Mouse (Mus musculus) cerebellum, postnatal 4 days (tissue): Measurements from ENCODE around the gene Ppp1r3f.

Source experiments
- DNase-seq, 2 experiments: peaks; one replicate each; pipeline ENCODE4 v3.0.0; 2022; ENCODE audit warnings: low spot score in 2 of 2, mixed read lengths in 1 of 2

The Ppp1r3f gene

DNA sequence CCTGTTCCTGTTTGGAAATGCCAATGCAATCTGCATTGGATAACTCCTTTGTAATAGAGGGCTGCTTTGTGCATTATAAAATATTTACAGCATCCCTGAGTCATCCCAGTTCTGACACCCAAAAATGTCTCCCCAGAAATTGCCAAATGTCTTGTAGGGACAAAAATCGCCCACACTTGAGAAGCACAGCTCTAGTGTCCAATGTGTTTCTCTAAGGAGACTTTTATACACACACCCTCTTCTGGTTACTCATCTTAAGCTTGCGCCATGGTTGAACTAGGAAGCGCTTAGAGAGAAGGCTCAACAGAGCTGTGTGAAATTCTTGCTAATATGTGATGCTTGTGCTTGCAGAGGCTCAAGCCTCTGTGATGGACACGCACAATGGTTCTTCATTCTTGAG is 20.6 kb downstream of the Ppp1r3f start:
- DNase-seq: no peak

DNA sequence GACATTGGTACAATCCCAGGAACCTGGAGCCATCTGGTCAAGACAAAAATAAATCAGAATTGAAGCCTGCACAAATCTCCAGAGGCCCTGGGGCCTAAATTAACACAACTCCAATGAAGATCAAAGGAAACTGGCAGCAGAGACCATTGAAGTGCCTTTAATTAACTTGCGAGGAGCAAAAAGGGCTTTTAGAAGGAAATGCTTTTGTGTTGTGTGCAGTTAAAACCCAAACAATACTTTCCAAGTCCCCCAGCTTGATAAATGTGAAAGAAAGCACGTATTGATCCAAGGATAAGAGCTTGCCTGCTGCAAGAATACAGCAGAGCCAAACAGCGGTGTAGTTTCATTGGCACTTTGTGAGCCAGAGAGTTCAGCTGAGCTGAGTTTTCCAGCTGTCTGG is 49.1 kb downstream of the Ppp1r3f start:
- no peak for DNase-seq
